Mouse (Mus musculus) midbrain, embryonic 11.5 days (tissue): ENCODE measurements around the gene Mdm2. TPM values are rescaled to one million over a fixed set of nuclear protein-coding genes. Genes with fewer than 3 reads are reported as not detected.

ENCODE experiments used
- ATAC-seq: fragments of 200-750 bp; cut with Nextera tagmentation; 2 replicates; pipeline ENCODE4 v1.8.0; 2017; ENCODE audit warnings: moderate TSS enrichment, moderate library complexity; ENCODE audit not compliant: low FRiP score
- DNase-seq: peaks from one replicate; pipeline ENCODE4 v3.0.0; 2015; ENCODE audit warnings: low spot score; ENCODE audit errors: missing footprints
- H3K27ac ChIP-seq: fragments of 300-500 bp; sonication (generic); 2 replicates; pipeline ENCODE4 v1.5.1; 2014; ENCODE audit warnings: low read depth, low read length
- H3K27me3 ChIP-seq: fragments of 300-500 bp; sonication (generic); 2 replicates; pipeline ENCODE4 v1.6.1; 2014; ENCODE audit warnings: mild to moderate bottlenecking, low read length, moderate library complexity, mixed read lengths; ENCODE audit not compliant: control insufficient read depth, insufficient read depth
- H3K36me3 ChIP-seq: fragments of 300-500 bp; sonication (generic); 2 replicates; pipeline ENCODE4 v1.6.1; 2014; ENCODE audit warnings: mild to moderate bottlenecking, low read length, moderate library complexity, mixed read lengths; ENCODE audit not compliant: control insufficient read depth, insufficient read depth
- H3K4me1 ChIP-seq: fragments of 300-500 bp; sonication (generic); 2 replicates; pipeline ENCODE4 v1.6.1; 2014; ENCODE audit warnings: low read length; ENCODE audit not compliant: control insufficient read depth, insufficient read depth
- H3K4me2 ChIP-seq: fragments of 300-500 bp; sonication (generic); 2 replicates; pipeline ENCODE4 v1.6.1; 2014; ENCODE audit warnings: mild to moderate bottlenecking, moderate library complexity
- H3K4me3 ChIP-seq: fragments of 300-500 bp; sonication (generic); 2 replicates; pipeline ENCODE4 v1.5.1; 2014; ENCODE audit warnings: low read depth, low read length
- H3K9ac ChIP-seq: fragments of 300-500 bp; sonication (generic); 2 replicates; pipeline ENCODE4 v1.6.1; 2014; ENCODE audit warnings: low read length
- H3K9me3 ChIP-seq: fragments of 300-500 bp; sonication (generic); 2 replicates; pipeline ENCODE4 v1.6.1; 2016; ENCODE audit warnings: low read length; ENCODE audit not compliant: control insufficient read depth
- WGBS: fragments of 180-500 bp; shearing (Covaris S2); extraction: QIAGEN DNeasy Blood & Tissue Kit; methylation state at CpG from one replicate; pipeline ENCODE4 v1.1.7; 2014; 5-methylcytosine and 5-hydroxymethylcytosine counted together
- polyA plus RNA-seq: library from polyadenylated mRNA; unstranded; fragments of >200 nt; fragmentation: Nextera tagmentation; extraction: Ambion mirVana; gene quantifications from 2 replicates; pipeline ENCODE4 v1.2.1, GENCODE M21; 2014

The Mdm2 gene
- polyA plus RNA-seq, 1 experiment from 2014 or later: 67.5 TPM

GRCm38 (mm10) chr10:117656662-117656962, 53.9 kb downstream of the Mdm2 start:
- no peaks in the 10 kb centered on the region for H3K27me3 ChIP-seq
- DNase-seq: no peak
- H3K36me3 ChIP-seq: no peaks in the 10 kb centered on the region
- H3K4me2 ChIP-seq: no peak overlapping the region
- peaks cover 2% of the 10 kb centered on the region; the same call in 1 of the 2 replicates for H3K4me1 ChIP-seq
- WGBS: 90% methylated on average over 6 of the region's 6 CpGs
- no peak overlapping the region for H3K27ac ChIP-seq
- no peak for ATAC-seq
- no peak overlapping the region for H3K4me3 ChIP-seq
- no peak overlapping the region for H3K9ac ChIP-seq
- no peaks in the 10 kb centered on the region for H3K9me3 ChIP-seq

GRCm38 (mm10) chr10:117655908-117656661, 54.5 kb downstream of the Mdm2 start:
- Histone ChIP-seq H3K4me2 (no peak overlapping the region), H3K4me3 (no peak overlapping the region), H3K36me3 (no peaks in the 10 kb centered on the region), H3K9me3 (no peaks in the 10 kb centered on the region), H3K27me3 (no peaks in the 10 kb centered on the region), H3K27ac (no peak overlapping the region), H3K9ac (no peak overlapping the region), H3K4me1 (peaks cover 2% of the 10 kb centered on the region; the same call in 1 of the 2 replicates)
- 68% methylated on average over 7 of the region's 7 CpGs for WGBS
- ATAC-seq: no peak
- DNase-seq: no peak

DNA sequence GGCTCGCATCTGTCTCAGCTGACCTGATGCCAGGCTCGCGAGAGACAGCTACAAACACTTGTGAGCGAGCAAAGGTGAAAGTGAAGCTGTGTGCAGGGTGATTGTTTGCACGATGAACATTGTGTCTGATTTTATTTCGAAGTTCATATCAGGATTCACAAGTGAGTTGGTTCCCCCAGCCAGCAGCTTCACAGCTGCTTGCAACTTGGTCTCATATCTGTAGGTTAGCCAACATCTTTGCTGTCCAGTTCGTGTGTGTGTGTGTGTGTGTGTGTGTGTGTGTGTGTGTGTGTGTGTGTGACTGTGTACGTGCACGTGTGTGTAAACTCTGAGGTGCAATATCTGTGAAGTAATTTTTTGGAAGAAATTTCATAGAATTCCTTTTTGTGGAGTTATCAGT, 55.1 kb downstream of the Mdm2 start:
- ATAC-seq: no peak
- no peak for DNase-seq
- no peak overlapping the region for H3K9ac ChIP-seq
- H3K27me3 ChIP-seq: no peaks in the 10 kb centered on the region
- H3K27ac ChIP-seq: no peak overlapping the region
- 93% methylated on average over 9 of the region's 9 CpGs for WGBS
- no peaks in the 10 kb centered on the region for H3K9me3 ChIP-seq
- H3K36me3 ChIP-seq: no peaks in the 10 kb centered on the region
- H3K4me2 ChIP-seq: no peak overlapping the region
- H3K4me1 ChIP-seq: peaks cover 2% of the 10 kb centered on the region; the same call in 1 of the 2 replicates
- no peak overlapping the region for H3K4me3 ChIP-seq

DNA sequence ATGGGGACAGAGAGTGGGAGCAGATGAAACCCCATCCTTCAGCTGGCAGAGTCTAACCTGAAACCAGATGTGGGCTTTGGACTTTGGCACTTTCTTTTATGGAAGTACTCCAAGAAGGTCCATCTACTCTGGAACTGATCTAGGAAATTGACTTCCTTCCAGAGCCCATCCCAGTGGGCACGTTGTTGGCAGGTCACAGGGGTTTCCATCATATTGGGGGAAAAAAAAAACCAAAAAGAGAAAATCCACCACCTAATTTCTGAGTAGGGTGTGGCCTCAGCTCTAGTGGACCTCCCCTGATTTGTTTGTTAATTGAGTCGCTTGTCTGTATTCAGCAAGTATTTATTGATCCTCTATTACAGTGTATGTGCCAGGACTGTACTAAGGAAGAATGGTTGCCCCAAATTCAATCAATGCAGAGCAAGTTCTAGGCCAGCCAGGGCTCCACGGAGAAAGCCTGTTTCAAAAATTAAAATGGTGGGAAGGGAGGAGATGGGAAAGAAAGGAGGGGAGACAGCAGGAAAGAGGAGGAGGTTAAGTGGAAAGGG, 55.9 kb downstream of the Mdm2 start:
- H3K36me3 ChIP-seq: no peaks in the 10 kb centered on the region
- no peak overlapping the region for H3K4me3 ChIP-seq
- no peaks in the 10 kb centered on the region for H3K9me3 ChIP-seq
- ATAC-seq (no peak), DNase-seq (no peak)
- no peak overlapping the region for H3K4me2 ChIP-seq
- H3K27me3 ChIP-seq: no peaks in the 10 kb centered on the region
- no peak overlapping the region for H3K9ac ChIP-seq
- whole genome bisulfite sequencing: 75% methylated on average over 3 of the region's 3 CpGs
- H3K27ac ChIP-seq: no peak overlapping the region
- peaks cover 1% of the 10 kb centered on the region; the same call in 1 of the 2 replicates for H3K4me1 ChIP-seq

DNA sequence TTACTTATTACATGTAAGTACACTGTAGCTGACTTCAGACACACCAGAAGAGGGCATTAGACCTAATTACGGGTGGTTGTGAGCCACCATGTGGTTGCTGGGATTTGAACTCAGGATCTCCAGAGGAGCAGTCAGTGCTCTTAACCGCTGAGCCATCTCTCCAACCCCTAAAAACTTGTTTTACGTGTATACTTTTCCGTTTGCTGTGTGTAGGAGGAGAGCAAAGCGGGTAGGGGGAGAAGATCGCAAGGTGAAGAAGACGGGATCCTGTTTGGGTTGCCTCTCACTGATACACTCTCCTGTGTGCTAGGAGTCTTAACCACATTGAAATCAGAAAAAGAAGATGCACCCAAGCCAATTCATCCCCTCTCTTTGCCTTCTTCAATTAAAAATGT, 56.8 kb downstream of the Mdm2 start:
- no peaks in the 10 kb centered on the region for H3K9me3 ChIP-seq
- no peaks in the 10 kb centered on the region for H3K36me3 ChIP-seq
- no peak overlapping the region for H3K4me3 ChIP-seq
- no peaks in the 10 kb centered on the region for H3K27me3 ChIP-seq
- H3K9ac ChIP-seq: no peak overlapping the region
- WGBS: 95% methylated on average over 7 of the region's 7 CpGs
- no peak for DNase-seq
- ATAC-seq: no peak
- H3K27ac ChIP-seq: no peak overlapping the region
- H3K4me2 ChIP-seq: no peak overlapping the region
- H3K4me1 ChIP-seq: no peaks in the 10 kb centered on the region

DNA sequence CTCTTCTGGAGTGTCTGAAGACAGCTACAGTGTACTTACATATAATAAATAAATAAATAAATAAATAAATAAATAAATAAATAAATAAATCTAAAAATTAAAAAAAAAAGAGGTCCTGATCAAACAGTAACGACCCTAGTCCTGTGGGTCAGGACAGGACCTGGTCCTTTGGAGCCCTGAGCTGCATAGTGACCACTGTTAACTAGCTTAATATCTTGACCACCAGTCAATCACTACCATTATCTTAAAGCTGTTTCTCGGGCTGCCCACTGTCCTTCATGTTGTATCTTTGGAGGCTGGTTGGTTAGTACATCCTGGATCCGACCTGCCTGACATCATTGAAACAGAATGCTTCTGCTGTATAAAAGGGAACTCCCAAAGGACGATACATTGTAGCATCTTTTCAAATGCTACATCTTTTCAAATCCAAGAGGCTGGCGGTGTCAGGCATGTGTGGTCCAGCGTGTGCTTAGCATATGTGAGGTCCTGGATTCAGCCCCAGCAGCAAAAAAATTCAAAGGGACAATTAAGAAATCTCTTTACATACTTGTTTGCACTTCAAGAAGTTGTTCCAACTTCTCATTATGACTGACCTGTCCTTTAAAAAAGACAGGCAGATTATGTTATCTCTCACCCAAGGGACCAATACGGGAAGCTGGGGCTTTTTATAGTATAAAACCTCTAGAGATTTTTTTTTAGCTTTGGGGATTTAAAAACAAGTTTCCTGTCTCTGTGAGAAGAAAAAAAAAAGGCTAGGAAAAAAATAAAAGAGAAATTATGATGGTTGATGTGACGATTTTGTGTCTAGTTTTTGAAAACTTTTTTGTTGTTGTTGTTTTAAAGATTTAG, 57.4 kb downstream of the Mdm2 start:
- DNase-seq (no peak), ATAC-seq (no peak)
- Histone ChIP-seq H3K9me3 (no peaks in the 10 kb centered on the region), H3K4me2 (no peak overlapping the region), H3K36me3 (no peaks in the 10 kb centered on the region), H3K27me3 (no peaks in the 10 kb centered on the region), H3K27ac (no peak overlapping the region), H3K4me1 (no peaks in the 10 kb centered on the region), H3K9ac (no peak overlapping the region), H3K4me3 (no peak overlapping the region)
- WGBS: 85% methylated on average over 8 of the region's 8 CpGs

DNA sequence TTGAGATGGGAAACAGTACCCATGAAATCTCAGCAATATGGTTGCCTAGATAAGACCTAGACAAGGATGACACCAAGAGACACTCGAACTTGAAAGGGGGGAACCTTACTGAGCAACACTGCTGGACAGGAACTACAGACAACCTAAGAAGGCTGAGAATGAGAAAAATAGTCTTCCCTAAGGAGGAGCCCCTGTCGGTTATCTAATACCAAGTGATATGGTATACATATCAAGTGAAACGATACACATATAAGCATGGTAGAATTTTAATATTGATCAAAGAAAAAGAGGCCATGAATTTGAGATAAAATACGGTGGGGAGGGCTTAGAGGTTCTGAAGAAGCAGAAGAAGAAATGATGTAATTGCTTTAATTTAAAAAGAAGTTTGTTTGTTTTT, 58.2 kb downstream of the Mdm2 start:
- 88% methylated on average over 4 of the region's 4 CpGs for WGBS
- no peaks in the 10 kb centered on the region for H3K27me3 ChIP-seq
- no peak overlapping the region for H3K4me2 ChIP-seq
- H3K27ac ChIP-seq: no peak overlapping the region
- no peaks in the 10 kb centered on the region for H3K9me3 ChIP-seq
- DNase-seq (no peak), ATAC-seq (no peak)
- no peaks in the 10 kb centered on the region for H3K4me1 ChIP-seq
- no peaks in the 10 kb centered on the region for H3K36me3 ChIP-seq
- H3K9ac ChIP-seq: no peak overlapping the region
- H3K4me3 ChIP-seq: no peak overlapping the region

DNA sequence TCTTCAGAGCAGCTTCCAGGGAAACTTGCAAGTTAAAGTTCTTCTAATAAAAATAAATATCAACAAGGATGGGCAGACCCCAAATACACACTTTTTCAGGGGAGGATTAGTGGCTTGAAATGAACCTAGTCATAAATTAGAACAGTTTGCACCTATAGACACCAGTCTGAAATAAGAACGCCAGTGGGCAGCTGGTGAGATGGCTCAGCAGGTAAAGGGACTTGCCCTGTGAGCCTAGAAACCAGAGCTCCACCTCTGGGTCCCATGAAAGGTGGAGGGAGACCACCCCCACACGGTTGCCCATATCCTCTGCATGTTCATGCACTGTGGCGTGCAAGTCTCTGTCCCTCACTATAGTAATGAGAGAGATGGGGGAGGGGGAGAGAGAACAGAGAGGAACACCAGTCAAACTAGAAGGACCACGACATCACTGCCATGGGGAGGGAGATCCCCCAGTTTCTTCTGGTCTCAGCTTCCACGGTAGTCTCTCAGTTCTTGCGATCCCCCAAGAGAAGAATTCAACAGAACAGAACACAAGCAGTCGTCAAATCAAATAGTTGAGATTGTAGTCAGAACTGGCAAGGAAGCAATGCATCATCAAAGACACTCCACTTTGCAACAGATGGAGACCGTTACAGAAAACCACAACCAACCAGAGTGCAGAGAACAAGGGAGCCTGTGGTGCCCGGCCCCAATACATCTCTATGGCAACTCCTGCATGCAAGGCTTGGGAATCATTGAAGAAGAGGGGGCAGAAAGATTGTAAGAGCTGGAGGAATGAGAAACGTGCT, 58.8 kb downstream of the Mdm2 start:
- ATAC-seq (no peak), DNase-seq (no peak)
- no peak overlapping the region for H3K4me2 ChIP-seq
- no peaks in the 10 kb centered on the region for H3K36me3 ChIP-seq
- H3K27me3 ChIP-seq: no peaks in the 10 kb centered on the region
- H3K9me3 ChIP-seq: no peaks in the 10 kb centered on the region
- H3K9ac ChIP-seq: no peak overlapping the region
- no peak overlapping the region for H3K27ac ChIP-seq
- WGBS: 82% methylated on average over 10 of the region's 10 CpGs
- no peak overlapping the region for H3K4me3 ChIP-seq
- H3K4me1 ChIP-seq: no peaks in the 10 kb centered on the region
